Mouse (Mus musculus) midbrain, postnatal 0 days (tissue): Measurements from ENCODE around the gene Rhbdd2. TPM values are rescaled to one million over a fixed set of nuclear protein-coding genes. Genes with fewer than 3 reads are reported as not detected.

Experiments
- ATAC-seq: fragments of 200-750 bp; cut with Nextera tagmentation; 2 replicates; pipeline ENCODE4 v1.8.0; 2017; ENCODE audit warnings: moderate number of reproducible peaks, mild to moderate bottlenecking, moderate TSS enrichment, moderate library complexity; ENCODE audit not compliant: low FRiP score
- DNase-seq: peaks from one replicate; pipeline ENCODE4 v3.0.0-alpha.2; 2015; ENCODE audit warnings: low spot score
- H3K27ac ChIP-seq: fragments of 300-500 bp; sonication (generic); 2 replicates; pipeline ENCODE4 v1.5.1; 2014; ENCODE audit warnings: low read depth, mild to moderate bottlenecking, low read length, mixed read lengths
- H3K27me3 ChIP-seq: fragments of 300-500 bp; sonication (generic); 2 replicates; pipeline ENCODE4 v1.6.1; 2014; ENCODE audit warnings: low read length, control low read depth, mixed read lengths; ENCODE audit not compliant: insufficient read depth
- H3K36me3 ChIP-seq: fragments of 300-500 bp; sonication (generic); 2 replicates; pipeline ENCODE4 v1.6.1; 2014; ENCODE audit warnings: low read length, control low read depth, mixed read lengths; ENCODE audit not compliant: insufficient read depth
- H3K4me1 ChIP-seq: fragments of 300-500 bp; sonication (generic); 2 replicates; pipeline ENCODE4 v1.6.1; 2014; ENCODE audit warnings: mild to moderate bottlenecking, control low read depth, antibody characterized with exemption, low read length, mixed read lengths; ENCODE audit not compliant: insufficient read depth
- H3K4me2 ChIP-seq: fragments of 300-500 bp; sonication (generic); 2 replicates; pipeline ENCODE4 v1.6.1; 2014; ENCODE audit warnings: low read depth, mild to moderate bottlenecking, low read length, mixed read lengths; ENCODE audit not compliant: poor library complexity, severe bottlenecking
- H3K4me3 ChIP-seq: fragments of 300-500 bp; sonication (generic); 2 replicates; pipeline ENCODE4 v1.5.1; 2014; ENCODE audit warnings: low read depth, mild to moderate bottlenecking, low read length, moderate library complexity
- H3K9ac ChIP-seq: fragments of 300-500 bp; sonication (generic); replicated peaks from 2 replicates; pipeline ENCODE4 v1.6.1; 2014; ENCODE audit warnings: mild to moderate bottlenecking, low read length, moderate library complexity, mixed read lengths; ENCODE audit not compliant: poor library complexity, severe bottlenecking
- H3K9me3 ChIP-seq: fragments of 300-500 bp; sonication (generic); 2 replicates; pipeline ENCODE4 v1.6.1; 2016; ENCODE audit warnings: low read length, control low read depth
- CTCF ChIP-seq: IDR thresholded peaks from 2 replicates; pipeline ENCODE4 v1.5.1; 2016; ENCODE audit warnings: antibody characterized with exemption, mild to moderate bottlenecking
- WGBS: fragments of 180-500 bp; shearing (Covaris S2); extraction: QIAGEN DNeasy Blood & Tissue Kit; methylation state at CpG from one replicate; pipeline ENCODE4 v1.1.7; 2014; 5-methylcytosine and 5-hydroxymethylcytosine counted together
- polyA plus RNA-seq: library from polyadenylated mRNA; unstranded; fragments of >200 nt; fragmentation: Nextera tagmentation; extraction: Ambion mirVana; gene quantifications from 2 replicates; pipeline ENCODE4 v1.2.1, GENCODE M21; 2015
- total RNA-seq: library from RNA; depleted of rRNA; stranded (reverse); fragments of >200 nt; gene quantifications from 2 replicates; pipeline ENCODE4 v1.2.3, GENCODE M21; 2014

The Rhbdd2 gene
- total and polyA plus RNA-seq, 2 experiments from 2014 or later = 31.8 to 143 TPM

- Histone ChIP-seq H3K27me3 (no peaks in the 10 kb centered on the region), H3K27ac (no peak overlapping the region), H3K9me3 (no peaks in the 10 kb centered on the region), H3K4me3 (no peak overlapping the region), H3K4me1 (no peaks in the 10 kb centered on the region), H3K4me2 (no peak overlapping the region), H3K36me3 (no peaks in the 10 kb centered on the region), H3K9ac (no peak overlapping the region)
- no peak for ATAC-seq
- no peak for DNase-seq
- WGBS = 29% methylated on average over 10 of the region's 10 CpGs
- no peak for TF ChIP-seq CTCF
Measured at GRCm38 (mm10) chr5:135628916-135629315, 3.5 kb upstream of the Rhbdd2 start.

- no peaks in the 10 kb centered on the region for H3K4me1 ChIP-seq
- H3K4me3 ChIP-seq = no peak overlapping the region
- no peaks in the 10 kb centered on the region for H3K27me3 ChIP-seq
- 71% methylated on average over 3 of the region's 3 CpGs for WGBS
- TF ChIP-seq CTCF = no peak
- H3K9ac ChIP-seq = no peak overlapping the region
- H3K27ac ChIP-seq = no peak overlapping the region
- no peak for DNase-seq
- no peaks in the 10 kb centered on the region for H3K36me3 ChIP-seq
- no peak for ATAC-seq
- no peak overlapping the region for H3K4me2 ChIP-seq
- no peaks in the 10 kb centered on the region for H3K9me3 ChIP-seq
Measured at GRCm38 (mm10) chr5:135629401-135629800, 3.0 kb upstream of the Rhbdd2 start.

- DNase-seq = peak; percentile 69
- no peak overlapping the region for H3K4me2 ChIP-seq
- H3K9ac ChIP-seq = no peak overlapping the region
- peak; percentile 84 for TF ChIP-seq CTCF
- no peaks in the 10 kb centered on the region for H3K9me3 ChIP-seq
- 33% methylated on average over 3 of the region's 3 CpGs for WGBS
- ATAC-seq = no peak
- H3K4me1 ChIP-seq = no peaks in the 10 kb centered on the region
- H3K36me3 ChIP-seq = peaks cover 4% of the 10 kb centered on the region; the same call in 1 of the 2 replicates
- no peaks in the 10 kb centered on the region for H3K27me3 ChIP-seq
- no peak overlapping the region for H3K4me3 ChIP-seq
- H3K27ac ChIP-seq = no peak overlapping the region
Measured at GRCm38 (mm10) chr5:135630598-135630997, 1.8 kb upstream of the Rhbdd2 start.

GRCm38 (mm10) chr5:135632797-135633144 is 353 bp downstream of the Rhbdd2 start:
- Histone ChIP-seq H3K4me1 (no peaks in the 10 kb centered on the region), H3K27ac (peak overlapping the region; percentile 89), H3K4me2 (peak overlapping the region; percentile 62), H3K4me3 (peak overlapping the region; percentile 85), H3K9ac (peak overlapping the region; percentile 89), H3K36me3 (peaks cover 21% of the 10 kb centered on the region), H3K27me3 (no peaks in the 10 kb centered on the region), H3K9me3 (no peaks in the 10 kb centered on the region)
- WGBS = under 1% methylated on average over 18 of the region's 21 CpGs
- ATAC-seq = peak; percentile 80
- TF ChIP-seq CTCF = no peak
- no peak for DNase-seq

GRCm38 (mm10) chr5:135639760-135640458 is 7.5 kb downstream of the Rhbdd2 start:
- no peak overlapping the region for H3K9ac ChIP-seq
- H3K9me3 ChIP-seq = no peaks in the 10 kb centered on the region
- TF ChIP-seq CTCF = no peak
- WGBS = 86% methylated on average over 7 of the region's 7 CpGs
- H3K4me1 ChIP-seq = no peaks in the 10 kb centered on the region
- DNase-seq = no peak
- H3K4me2 ChIP-seq = no peak overlapping the region
- no peak overlapping the region for H3K27ac ChIP-seq
- no peak for ATAC-seq
- H3K36me3 ChIP-seq = peaks cover 45% of the 10 kb centered on the region
- no peak overlapping the region for H3K4me3 ChIP-seq
- no peaks in the 10 kb centered on the region for H3K27me3 ChIP-seq

GRCm38 (mm10) chr5:135640459-135640789 is 8.0 kb downstream of the Rhbdd2 start:
- H3K9me3 ChIP-seq = no peaks in the 10 kb centered on the region
- no peak for TF ChIP-seq CTCF
- H3K36me3 ChIP-seq = peaks cover 43% of the 10 kb centered on the region
- DNase-seq (no peak), ATAC-seq (no peak)
- no peak overlapping the region for H3K4me2 ChIP-seq
- H3K9ac ChIP-seq = no peak overlapping the region
- no peak overlapping the region for H3K27ac ChIP-seq
- 85% methylated on average over 6 of the region's 6 CpGs for WGBS
- H3K4me3 ChIP-seq = no peak overlapping the region
- H3K27me3 ChIP-seq = no peaks in the 10 kb centered on the region
- H3K4me1 ChIP-seq = no peaks in the 10 kb centered on the region
